Mouse (Mus musculus): ENCODE measurements around the gene Cspg4.

The Cspg4 gene

DNA sequence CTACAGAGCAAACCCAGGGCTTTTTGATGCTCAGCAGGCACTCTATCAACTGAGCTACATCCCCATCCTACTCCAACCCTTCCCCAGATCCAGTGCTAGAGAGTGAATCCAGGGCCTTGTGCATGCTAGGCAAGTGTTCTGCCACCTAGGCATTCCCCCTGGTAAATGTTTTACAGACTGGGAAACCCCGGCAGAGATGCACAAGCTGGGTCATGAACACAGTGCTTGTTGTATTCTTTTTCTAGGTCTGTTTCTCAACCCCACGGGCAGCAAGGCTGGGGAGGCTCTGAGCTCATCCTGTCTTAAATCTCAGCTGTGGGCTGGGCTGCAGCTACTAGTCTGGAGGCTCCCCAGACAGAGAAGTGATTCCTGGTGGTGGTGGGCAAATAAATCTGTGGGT lies 2.0 kb upstream of the Cspg4 start:
- no peak for DNase-seq (ENCODE audit: low read depth in 2 of 2, low spot score in 2 of 2)

DNA sequence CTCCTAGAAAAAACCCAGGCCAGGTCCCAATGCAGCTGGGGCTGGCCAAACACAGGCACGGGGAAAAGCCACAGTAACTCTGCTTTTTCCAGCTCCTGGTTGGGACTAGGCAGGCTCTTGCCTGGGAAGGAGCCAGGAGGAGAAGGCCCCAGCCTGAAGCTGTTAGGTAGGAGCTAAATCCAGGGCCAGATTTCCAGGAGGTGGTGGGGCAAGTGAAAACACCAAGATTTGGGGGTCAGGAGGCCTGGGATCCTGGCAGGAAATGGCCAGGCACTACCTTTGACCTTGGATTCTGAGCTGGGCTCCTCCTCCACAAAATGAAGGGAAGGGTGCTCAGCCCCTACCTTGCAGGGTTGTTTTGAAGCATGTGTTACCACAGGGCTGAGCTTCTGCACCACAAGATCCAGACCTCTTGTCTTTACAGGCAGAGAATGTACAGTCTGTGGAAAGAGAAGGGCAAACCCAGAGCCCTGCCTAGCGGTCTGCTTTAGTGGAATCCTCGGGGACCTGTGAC lies 560 bp upstream of the Cspg4 start, which contains the start of gene Odf3l1:
Gene Odf3l1 (minus strand): TSS at position 464 of the 514 bp plus-strand sequence.
- no peak for DNase-seq (ENCODE audit: low read depth in 2 of 2, low spot score in 2 of 2)

DNA sequence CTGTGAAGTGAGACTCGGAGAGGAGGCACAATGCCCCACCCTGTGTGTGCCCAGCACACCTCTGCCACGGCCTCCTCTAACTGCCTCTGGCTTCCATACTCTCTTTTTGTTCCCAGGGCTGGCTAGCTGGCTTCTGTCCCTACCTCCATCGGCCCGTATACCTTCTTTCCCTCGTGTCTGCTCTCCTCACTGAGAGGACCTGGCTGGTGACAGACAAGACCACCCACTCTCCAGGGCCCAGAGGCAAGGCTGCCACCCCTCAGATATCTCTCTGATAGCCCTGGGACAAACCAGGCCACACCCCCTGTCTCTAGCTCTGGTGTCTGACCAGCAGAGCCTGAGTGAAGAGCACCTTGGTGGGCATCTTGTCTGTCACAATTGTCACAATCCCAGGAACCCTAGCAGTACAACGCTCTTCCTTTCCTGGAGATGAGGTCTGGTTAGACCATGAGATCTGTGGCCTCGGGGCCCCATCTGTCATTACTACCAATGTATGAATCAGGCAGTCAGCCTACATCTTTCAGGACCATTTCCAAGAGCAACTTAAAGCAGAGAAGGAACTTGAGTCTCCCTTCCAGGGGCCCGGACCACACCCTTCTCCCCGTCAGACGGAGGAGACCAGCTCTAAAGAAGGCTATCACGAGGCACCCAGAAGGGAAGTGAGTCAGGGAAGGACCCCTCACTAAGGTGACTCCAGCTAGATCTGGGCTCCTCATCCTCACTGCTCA lies 1.0 kb downstream of the Cspg4 start:
- no peak for DNase-seq (ENCODE audit: low read depth in 2 of 2, low spot score in 2 of 2)

DNA sequence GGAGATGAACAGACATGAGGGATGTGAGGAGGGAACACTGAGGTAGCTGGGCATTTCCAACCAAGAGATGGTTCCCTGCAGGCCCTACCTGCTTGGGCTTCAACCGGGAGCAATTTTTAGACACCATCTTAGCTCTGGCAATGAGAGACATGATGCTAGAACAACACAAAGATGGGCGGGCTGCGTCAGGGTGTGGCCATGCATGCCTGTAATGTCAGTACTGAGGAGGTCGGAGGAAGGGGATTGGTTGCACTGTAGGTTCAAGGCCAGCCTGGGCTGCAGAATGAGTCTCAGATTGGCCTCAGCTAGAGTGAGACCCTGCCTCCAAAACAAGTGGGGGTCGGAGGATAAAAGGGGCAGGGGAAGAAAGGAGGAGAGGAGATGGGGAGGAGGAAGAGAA lies 1.6 kb downstream of the Cspg4 start:
- DNase-seq (ENCODE audit: low read depth in 2 of 2, low spot score in 2 of 2), result no peak

DNA sequence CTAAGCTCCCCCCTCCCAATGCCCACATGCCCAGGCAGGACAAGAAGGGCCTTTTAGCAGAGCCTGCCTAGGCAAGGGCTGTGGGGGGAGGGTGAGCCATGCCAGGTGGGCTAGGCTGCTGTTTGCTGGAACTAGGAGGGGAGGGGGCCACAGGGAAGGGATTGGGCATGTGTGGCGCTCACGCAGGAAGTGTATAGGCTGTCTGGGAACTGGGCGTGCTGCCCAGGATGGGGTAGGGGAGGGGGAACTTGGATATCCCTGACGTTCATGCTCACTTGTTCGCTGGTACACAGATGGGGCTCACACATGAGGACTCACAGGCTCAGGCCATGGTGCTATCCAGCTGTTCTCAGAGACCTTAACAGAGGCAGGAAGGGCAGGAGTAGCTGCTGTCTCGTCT lies 3.5 kb downstream of the Cspg4 start:
- DNase-seq (ENCODE audit: low read depth in 2 of 2, low spot score in 2 of 2), result no peak

DNA sequence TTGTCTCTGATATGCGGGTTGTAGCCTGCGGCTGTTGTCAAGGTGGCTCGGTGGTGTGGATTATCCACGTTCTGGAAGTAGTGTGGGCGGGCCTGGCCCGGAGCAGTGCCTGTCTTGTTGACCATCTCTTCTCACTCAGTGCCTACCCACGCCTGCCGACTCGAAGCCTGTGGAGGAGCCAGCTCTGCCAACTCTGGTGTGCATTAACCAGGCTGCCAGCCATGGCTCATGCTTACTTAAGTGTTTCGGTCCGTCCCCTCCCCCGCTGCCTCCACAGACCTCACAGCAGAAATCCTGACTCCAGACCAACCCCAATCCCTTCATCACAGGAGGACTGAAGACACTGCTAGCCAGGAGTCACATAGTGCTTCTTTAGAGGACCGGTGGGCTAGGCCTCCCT lies 4.7 kb downstream of the Cspg4 start:
- no peak for DNase-seq (ENCODE audit: low read depth in 2 of 2, low spot score in 2 of 2)

DNA sequence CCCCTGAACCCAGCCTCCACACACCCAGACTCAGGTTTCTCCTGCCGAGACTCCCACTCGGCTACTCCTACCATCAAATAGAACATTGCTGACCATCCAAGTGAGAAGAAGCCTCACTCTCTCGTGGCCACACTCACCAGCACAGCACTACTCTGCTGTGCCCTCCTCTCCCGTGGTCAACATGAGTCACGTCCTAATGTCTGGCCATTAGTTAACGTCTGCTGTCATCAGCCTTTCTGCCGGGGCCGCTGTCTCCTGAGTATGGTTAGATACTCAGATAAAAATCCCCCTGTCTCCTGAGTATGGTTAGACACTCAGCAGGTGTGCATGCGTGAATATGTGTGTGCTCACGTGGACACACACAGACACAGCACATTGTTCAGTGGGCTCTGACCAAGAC lies 5.9 kb downstream of the Cspg4 start:
- no peak for DNase-seq (ENCODE audit: low read depth in 2 of 2, low spot score in 2 of 2)

DNA sequence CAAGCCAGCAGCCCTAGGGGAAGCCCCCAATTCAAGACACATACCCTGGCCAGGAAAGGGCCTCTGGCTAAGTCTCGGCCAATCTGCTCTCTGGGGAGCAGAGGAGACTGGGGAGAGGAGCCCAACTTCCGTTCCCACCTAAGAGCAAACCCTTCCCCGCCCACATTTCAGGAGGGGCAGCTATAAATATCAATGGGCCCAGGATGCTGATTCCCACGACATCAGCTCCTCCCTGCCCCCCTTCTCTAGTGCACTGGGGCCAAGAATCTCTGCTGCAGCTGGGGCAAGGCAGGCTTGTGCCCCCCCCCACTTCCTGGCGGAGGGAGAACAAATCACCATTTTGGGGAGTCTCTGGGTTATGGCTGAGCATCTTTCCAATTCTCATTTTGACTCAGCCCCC lies 6.4 kb downstream of the Cspg4 start:
- DNase-seq (ENCODE audit: low read depth in 2 of 2, low spot score in 2 of 2), result no peak

DNA sequence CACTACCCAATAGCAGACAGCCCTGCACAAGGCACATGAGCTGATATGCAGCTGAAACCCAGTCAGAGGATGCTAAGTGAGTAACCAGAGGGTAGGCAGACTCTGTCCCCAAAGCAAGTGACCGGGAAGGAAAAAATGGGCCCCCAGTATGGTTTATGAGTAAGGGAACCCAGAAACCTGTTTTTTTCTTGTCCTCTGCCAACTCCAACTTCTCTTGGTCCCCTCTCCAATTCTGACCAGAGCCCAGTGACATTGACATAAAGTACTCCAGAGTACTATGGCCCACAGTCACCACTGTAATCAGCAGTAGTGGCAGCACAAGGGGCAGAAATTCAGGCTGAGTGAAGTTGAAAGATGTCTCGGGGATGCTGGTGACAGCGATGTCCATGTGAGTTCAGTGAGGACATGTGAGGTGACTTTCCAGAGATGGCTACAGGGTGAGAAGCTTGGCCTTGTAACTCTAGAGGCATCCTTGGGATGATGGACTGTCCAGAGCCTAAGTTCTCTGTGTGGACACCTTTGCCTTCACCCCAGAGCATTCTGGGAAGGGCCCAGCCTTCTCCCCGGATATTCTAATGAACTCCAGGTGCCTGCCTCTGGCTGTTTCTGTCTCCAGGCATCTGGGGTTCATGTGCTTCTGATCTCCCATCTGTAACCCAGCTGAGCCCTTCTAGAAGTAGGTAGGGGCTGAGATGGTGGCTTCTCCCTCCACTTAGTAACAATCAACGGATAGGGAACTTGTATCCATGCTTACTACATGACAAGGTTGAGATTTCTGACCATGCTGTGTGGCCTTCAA lies 7.5 kb downstream of the Cspg4 start:
- DNase-seq (ENCODE audit: low read depth in 2 of 2, low spot score in 2 of 2), result no peak

DNA sequence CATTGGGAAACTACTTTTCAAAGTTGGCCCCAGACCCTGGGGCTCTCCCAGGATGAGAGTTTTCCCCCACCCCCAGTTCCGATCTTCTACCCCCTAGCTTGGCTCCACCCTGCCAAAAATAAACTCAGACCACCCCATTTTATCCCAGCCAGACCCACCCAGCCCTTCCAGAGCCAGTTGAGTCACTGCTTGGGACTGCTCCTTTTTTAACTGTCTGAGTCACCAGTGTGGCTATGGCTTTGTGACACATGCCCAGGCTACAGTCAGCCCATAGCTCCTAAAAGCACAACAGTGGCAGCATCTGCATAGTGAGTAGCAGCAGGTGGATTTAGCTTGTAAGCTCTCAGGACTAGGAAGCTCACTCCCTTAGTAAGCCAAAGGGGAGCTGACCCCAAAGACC lies 8.3 kb downstream of the Cspg4 start:
- DNase-seq (ENCODE audit: low read depth in 2 of 2, low spot score in 2 of 2), result no peak

DNA sequence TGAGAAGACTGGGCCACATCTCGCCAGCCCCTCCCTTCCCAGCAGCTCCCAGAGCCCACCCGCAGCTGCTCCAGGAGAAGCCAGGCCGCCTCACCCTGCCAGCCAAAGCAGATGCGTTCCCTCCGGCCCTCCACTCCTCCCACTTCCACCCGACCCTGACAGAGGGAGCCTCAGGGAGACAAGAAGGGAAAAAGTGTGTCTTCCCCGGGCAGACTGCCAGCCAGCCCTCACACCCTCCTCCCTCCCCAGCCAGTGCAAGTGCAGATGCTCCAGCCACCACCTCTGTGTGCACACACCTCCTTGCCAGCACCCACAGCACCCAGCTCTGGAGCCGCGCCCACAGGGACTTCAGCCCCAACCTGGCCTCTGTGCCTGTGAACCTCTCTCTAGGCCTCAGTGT lies 12.0 kb downstream of the Cspg4 start:
- DNase-seq (ENCODE audit: low read depth in 2 of 2, low spot score in 2 of 2), result no peak

DNA sequence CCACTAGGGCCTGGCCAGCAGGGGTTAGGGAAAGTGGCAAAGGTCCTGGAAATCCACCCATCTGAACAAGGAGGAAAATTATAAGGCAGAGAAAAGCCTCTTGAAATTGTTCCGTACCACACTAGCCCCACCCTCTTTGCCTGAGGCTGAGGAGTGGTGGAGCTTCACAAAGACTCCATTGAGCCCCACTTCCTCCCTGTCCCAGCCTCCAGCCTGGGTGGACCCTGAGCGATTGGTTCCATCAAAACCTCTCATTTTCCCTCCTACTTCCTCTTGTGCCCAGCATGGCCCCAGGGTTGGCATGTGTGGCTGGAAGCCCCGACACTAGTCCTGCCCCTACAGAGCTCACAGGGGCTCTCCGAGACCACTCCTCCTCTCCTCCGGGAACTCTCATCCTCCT lies 12.5 kb downstream of the Cspg4 start:
- DNase-seq (ENCODE audit: low read depth in 2 of 2, low spot score in 2 of 2), result no peak

DNA sequence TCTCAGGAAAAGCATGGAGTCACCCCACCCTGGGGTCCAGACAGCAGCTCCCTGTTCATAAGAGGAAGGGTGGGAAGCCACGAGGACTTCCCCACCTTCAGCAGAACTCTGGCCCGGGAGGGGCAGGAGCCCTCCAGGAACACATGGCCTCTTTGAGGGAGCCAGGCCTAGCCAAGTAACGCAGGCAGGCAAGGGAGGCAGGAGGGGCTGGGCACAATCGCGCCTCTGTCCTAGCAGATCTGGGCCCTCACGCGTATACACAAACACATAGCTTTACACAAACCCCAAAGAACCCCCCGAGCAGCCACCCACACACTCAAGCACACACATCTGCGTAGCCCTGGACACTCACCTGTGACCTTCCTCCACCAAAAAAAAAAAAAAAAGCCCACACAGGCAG lies 16.0 kb downstream of the Cspg4 start:
- DNase-seq (ENCODE audit: low read depth in 2 of 2, low spot score in 2 of 2), result no peak

DNA sequence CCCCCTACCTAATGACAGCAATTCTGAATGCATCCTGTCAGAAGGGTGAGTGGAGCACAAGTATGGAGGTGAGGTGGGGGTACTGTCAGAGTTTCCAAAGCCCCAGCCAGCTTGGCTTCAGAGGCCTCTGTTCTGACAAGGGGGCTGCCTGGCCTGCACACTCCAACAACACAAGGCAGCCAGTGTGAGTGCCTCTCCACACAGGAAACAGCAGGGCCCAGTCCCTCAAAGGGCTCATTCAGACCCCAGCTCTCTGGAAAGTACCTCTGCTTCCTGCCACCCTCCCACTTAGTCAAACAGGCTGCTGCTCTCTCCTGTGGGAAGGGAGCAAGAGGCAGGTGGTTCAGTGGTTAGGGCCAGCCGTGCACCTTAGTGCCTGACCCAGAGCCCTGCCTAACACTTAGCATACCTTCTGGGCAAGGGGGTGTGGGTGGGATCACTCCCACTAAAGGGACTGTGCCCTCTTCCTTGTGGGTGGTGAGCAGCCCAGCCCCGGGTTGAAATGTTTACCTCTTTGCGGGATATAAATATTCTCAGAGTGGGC lies 16.8 kb downstream of the Cspg4 start:
- no peak for DNase-seq (ENCODE audit: low read depth in 2 of 2, low spot score in 2 of 2)

DNA sequence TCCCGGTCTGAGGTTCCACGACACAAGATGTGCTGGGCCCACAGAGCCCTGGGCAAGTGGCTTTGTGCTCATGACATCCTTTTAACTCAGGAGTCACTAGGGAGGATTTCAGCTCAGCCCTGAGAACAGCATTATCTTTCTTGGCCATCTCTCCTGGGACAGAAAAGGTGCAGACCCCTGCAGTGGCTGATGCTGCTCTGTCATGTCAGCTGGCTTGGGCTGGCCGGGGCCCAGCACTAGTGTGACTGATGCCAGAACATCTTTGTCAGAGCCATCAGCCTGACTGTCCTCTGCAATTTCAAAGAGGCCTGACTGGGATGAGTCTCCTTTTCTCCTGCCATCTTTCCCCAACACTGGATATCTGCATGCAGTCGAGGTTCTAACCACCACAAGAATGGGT lies 17.4 kb downstream of the Cspg4 start:
- DNase-seq (ENCODE audit: low read depth in 2 of 2, low spot score in 2 of 2), result no peak

DNA sequence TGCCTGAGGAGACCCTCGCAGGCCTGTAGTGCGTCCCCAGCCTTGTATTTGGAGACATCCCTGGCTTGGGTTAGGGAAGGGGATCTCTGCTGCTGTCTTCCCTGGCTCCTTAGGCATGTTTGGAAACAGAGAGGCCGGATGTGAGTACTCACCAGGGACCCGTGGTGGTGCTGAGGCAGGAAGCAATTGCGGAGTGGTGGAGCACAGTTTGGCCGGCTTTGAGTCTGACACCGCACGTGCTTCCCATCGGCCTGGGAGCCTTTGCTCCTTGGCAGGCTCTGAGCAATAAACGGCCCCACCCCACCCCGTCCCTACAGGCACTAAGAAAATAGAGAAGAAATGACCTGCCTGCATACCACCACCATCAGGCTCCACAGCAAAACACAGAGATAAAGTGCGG lies 18.0 kb downstream of the Cspg4 start:
- DNase-seq (ENCODE audit: low read depth in 2 of 2, low spot score in 2 of 2), result no peak

DNA sequence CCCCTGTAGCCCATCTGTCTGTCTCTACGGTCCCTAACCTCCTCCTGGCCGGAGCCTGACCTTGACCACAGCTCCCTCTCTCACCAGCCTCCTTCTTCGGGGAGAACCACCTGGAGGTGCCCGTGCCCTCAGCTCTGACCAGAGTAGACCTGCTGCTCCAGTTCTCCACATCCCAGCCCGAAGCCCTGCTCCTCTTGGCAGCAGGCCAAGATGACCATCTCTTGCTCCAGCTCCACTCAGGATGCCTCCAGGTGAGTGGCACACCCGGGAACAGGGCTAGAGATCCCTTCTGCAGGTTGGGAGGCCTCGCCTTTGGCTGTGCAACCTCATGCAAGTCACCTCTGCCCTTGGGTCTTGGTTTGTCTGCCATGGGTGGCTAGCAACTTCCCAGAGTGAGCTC lies 18.6 kb downstream of the Cspg4 start:
- no peak for DNase-seq (ENCODE audit: low read depth in 2 of 2, low spot score in 2 of 2)

DNA sequence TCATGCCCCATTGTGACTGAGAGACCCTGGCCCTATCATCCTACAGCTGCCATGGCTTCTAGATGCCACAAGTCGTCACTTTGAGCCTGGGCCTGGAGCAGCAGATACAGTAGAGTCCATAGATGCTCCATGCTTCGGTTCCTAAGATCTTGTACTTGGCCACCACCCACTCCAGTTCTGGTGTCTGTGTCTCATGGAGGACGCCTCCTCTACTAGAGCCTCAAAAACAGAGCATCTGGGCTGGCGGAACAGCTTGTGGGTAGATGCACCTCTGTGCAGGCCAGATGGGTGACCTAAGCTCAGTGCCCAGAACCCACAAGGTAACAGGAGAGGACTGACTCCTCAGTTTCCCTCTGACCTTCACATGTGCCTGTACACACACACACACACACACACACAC lies 19.5 kb downstream of the Cspg4 start:
- DNase-seq (ENCODE audit: low read depth in 2 of 2, low spot score in 2 of 2), result no peak

DNA sequence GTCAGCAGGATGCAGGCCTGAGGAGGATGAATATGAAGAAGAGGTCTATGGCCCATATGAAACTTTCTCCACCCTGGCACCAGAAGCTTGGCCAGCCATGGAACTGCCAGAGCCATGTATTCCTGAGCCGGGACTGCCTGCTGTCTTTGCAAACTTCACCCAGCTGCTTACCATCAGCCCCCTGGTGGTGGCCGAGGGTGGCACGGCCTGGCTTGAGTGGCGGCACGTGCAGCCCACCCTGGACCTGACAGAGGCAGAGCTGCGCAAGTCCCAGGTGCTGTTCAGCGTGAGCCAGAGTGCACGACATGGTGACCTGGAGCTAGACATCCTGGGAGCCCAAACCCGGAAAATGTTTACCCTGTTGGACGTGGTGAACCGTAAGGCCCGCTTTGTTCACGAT lies 21.3 kb downstream of the Cspg4 start:
- DNase-seq (ENCODE audit: low read depth in 2 of 2, low spot score in 2 of 2), result no peak

DNA sequence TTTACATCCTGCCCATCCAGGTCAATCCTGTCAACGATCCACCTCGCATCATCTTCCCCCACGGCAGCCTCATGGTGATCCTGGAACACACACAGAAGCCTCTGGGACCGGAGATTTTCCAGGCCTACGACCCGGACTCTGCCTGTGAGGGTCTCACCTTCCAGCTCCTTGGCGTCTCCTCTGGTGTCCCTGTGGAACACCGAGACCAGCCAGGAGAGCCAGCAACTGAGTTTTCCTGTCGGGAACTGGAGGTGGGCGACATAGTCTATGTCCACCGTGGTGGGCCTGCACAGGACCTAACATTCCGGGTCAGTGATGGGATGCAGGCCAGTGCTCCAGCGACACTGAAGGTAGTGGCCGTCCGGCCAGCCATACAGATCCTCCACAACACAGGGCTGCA lies 21.8 kb downstream of the Cspg4 start:
- DNase-seq (ENCODE audit: low read depth in 2 of 2, low spot score in 2 of 2), result no peak

DNA sequence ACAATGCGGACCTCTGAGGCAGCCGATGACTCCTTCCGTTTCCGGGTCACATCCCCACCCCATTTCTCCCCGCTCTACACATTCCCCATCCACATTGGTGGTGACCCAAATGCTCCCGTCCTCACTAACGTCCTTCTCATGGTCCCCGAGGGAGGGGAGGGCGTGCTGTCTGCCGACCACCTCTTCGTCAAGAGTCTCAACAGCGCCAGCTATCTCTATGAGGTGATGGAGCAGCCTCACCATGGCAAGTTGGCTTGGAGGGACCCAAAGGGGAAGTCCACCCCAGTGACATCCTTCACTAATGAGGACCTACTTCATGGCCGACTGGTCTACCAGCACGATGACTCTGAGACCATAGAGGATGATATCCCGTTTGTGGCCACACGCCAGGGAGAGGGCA lies 22.7 kb downstream of the Cspg4 start:
- no peak for DNase-seq (ENCODE audit: low read depth in 2 of 2, low spot score in 2 of 2)

DNA sequence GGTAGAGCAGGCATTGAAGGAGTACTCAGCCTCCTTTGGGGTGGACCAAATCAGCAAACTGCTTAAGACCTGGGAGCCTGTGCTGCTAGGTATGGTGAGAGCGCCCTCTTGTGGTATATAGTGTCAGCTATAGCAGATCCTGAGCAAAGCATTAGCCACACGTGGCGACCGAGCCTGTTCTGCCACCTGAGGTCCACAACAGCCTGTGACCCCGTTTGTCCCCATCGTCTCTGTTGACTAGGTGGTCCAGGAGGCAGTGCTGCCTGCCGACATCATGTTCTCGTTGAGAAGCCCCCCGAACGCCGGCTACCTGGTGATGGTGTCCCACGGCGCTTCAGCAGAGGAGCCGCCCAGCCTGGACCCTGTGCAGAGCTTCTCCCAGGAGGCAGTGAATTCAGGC lies 25.0 kb downstream of the Cspg4 start:
- DNase-seq (ENCODE audit: low read depth in 2 of 2, low spot score in 2 of 2), result peak; percentile 58 to 64
